Mouse (Mus musculus) heart, embryonic 12.5 days (tissue): ENCODE measurements at regions not wholly inside any gene's neighbourhood (a gene's known extent, or its start where the extent isn't known, plus 50 kb on each side); places are given as distances from the start of the nearest gene placed in this dataset.

ENCODE experiments used
- ATAC-seq: fragments of 200-750 bp; cut with Nextera tagmentation; 2 replicates; pipeline ENCODE4 v1.8.0; 2017; ENCODE audit warnings: moderate TSS enrichment, moderate library complexity; ENCODE audit not compliant: insufficient number of reproducible peaks, low FRiP score
- H3K27ac ChIP-seq: fragments of 300-500 bp; sonication (generic); 2 replicates; pipeline ENCODE4 v1.5.1; 2016; ENCODE audit warnings: mild to moderate bottlenecking, moderate library complexity; ENCODE audit not compliant: poor library complexity, severe bottlenecking
- H3K27me3 ChIP-seq: fragments of 300-500 bp; sonication (generic); replicated peaks from 2 replicates; pipeline ENCODE4 v1.6.1; 2016; ENCODE audit warnings: mild to moderate bottlenecking, moderate library complexity
- H3K36me3 ChIP-seq: fragments of 300-500 bp; sonication (generic); 2 replicates; pipeline ENCODE4 v1.6.1; 2016; ENCODE audit warnings: mild to moderate bottlenecking, moderate library complexity
- H3K4me1 ChIP-seq: fragments of 300-500 bp; sonication (generic); replicated peaks from 2 replicates; pipeline ENCODE4 v1.6.1; 2016; ENCODE audit warnings: mild to moderate bottlenecking
- H3K4me2 ChIP-seq: fragments of 300-500 bp; sonication (generic); 2 replicates; pipeline ENCODE4 v1.6.1; 2016; ENCODE audit warnings: mild to moderate bottlenecking, moderate library complexity
- H3K4me3 ChIP-seq: fragments of 300-500 bp; sonication (generic); 2 replicates; pipeline ENCODE4 v1.5.1; 2016; ENCODE audit warnings: mild to moderate bottlenecking
- H3K9ac ChIP-seq: fragments of 300-500 bp; sonication (generic); 2 replicates; pipeline ENCODE4 v1.6.1; 2016; ENCODE audit warnings: mild to moderate bottlenecking, moderate library complexity
- H3K9me3 ChIP-seq: fragments of 300-500 bp; sonication (generic); replicated peaks from 2 replicates; pipeline ENCODE4 v1.6.1; 2016; ENCODE audit warnings: mild to moderate bottlenecking, moderate library complexity
- WGBS: fragments of 180-500 bp; shearing (Covaris S2); methylation state at CpG from one replicate; pipeline ENCODE4 v1.1.7; 2016; 5-methylcytosine and 5-hydroxymethylcytosine counted together

- H3K27ac ChIP-seq: no peak overlapping the region
- no peaks in the 10 kb centered on the region for H3K9me3 ChIP-seq
- no peak for ATAC-seq
- no peak overlapping the region for H3K4me2 ChIP-seq
- 0 out of 2 replicates have a peak, but pooled peaks cover 2% of the 10 kb centered on the region for H3K4me1 ChIP-seq
- no peaks in the 10 kb centered on the region for H3K27me3 ChIP-seq
- no peaks in the 10 kb centered on the region for H3K36me3 ChIP-seq
- H3K4me3 ChIP-seq: no peak overlapping the region
- 86% methylated on average over 1 of the region's 1 CpGs for WGBS
- H3K9ac ChIP-seq: no peak overlapping the region
These were observed 598.9 kb downstream of the 9430069I07Rik start for GRCm38 (mm10) chr15:33758771-33759170.
